Mouse (Mus musculus): Measurements from ENCODE around the gene Gsto2. TPM values are rescaled to one million over a fixed set of nuclear protein-coding genes. Genes with fewer than 3 reads are reported as not detected.

Gene Gsto2
- polyA plus RNA-seq (2012; rRNA removed), result 0.55 and 0.94 TPM in 2 replicates

GRCm38 (mm10) chr19:47865353-47865947 lies at the start of gene Gsto2:
TSS of gene Gsto2 (plus strand) at chr19:47865534.

GRCm38 (mm10) chr19:47854796-47855783 lies 10.2 kb upstream of the Gsto2 start, which contains the start of gene Gsto1:
TSS of gene Gsto1 (plus strand) at chr19:47854970.

GRCm38 (mm10) chr19:47919126-47919965 lies 54.0 kb downstream of the Gsto2 start, which contains the start of the genes Cfap43 and Itprip:
TSS of gene Cfap43 (minus strand) at chr19:47919287.
TSS of gene Itprip (minus strand) at chr19:47919299.

Other genes with a start within 250 kb of the Gsto2 start
- gene Col17a1, start 173.4 kb upstream of the Gsto2 start, polyA plus RNA-seq (2012; rRNA removed), result 1.6 and 2.2 TPM in 2 replicates
- 28.0 and 70.4 TPM in 2 replicates for gene Sfr1, start 133.9 kb upstream of the Gsto2 start, polyA plus RNA-seq (2012; rRNA removed)
- gene Gsto1, start 10.6 kb upstream of the Gsto2 start, polyA plus RNA-seq (2012; rRNA removed), result 131 and 155 TPM in 2 replicates
- gene Cfap43, start 53.8 kb downstream of the Gsto2 start, polyA plus RNA-seq (2012; rRNA removed), result 4.1 and 6.3 TPM in 2 replicates
- 9.2 TPM in 2 replicates for gene Itprip, start 53.8 kb downstream of the Gsto2 start, polyA plus RNA-seq (2012; rRNA removed)
- 0.10 and 0.25 TPM in 2 replicates for gene Cfap58, start 72.1 kb downstream of the Gsto2 start, polyA plus RNA-seq (2012; rRNA removed)

All from ovary, adult 2 months (tissue).